Mouse (Mus musculus) urinary bladder, postnatal 14 days (tissue): ENCODE results near the gene Ubtd2.

Experiments used
- DNase-seq: peaks from one replicate; pipeline ENCODE4 v3.0.0; 2021; ENCODE audit warnings: low spot score

The Ubtd2 gene

DNA sequence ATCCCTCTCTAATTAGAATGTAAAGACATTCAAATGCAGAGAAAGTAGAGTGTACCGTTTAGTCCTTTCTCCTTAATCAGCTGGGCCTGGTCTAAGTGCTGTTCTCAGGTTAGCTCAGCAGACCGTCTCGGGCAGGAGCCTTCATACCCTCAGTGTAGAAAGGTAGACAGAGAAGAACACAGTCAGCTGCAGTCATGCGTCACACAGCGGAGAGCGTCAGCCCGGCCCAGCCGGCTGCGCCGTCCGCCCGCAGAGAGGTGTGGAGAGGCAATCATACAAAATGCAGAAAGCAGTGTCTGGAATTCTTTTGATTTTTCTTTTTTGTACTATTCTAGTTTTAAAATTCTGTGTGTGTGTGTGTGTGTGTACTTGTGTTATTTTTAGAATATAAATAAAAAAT, 90.4 kb downstream of the Ubtd2 start:
- DNase-seq = no peak

DNA sequence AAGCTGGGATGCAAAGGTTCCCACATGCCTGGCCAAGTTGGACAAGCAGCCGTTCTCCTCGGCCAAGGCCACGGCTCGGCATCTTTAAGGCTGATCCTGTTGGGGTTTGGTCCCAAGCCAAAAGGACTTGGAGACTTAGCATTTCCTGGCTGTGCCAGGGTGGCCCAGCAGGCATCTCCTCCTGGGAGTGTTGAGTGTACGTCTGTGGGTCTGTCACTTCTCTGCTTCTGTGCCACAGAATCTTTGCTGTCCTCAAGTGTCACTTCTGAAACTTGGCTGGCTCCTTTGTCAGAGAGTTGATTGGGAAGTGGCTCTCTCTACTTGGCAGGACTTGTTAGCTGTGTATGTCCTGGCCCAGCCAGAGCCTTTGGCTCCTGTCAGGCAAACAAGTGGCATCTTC, 91.3 kb downstream of the Ubtd2 start:
- DNase-seq = no peak

DNA sequence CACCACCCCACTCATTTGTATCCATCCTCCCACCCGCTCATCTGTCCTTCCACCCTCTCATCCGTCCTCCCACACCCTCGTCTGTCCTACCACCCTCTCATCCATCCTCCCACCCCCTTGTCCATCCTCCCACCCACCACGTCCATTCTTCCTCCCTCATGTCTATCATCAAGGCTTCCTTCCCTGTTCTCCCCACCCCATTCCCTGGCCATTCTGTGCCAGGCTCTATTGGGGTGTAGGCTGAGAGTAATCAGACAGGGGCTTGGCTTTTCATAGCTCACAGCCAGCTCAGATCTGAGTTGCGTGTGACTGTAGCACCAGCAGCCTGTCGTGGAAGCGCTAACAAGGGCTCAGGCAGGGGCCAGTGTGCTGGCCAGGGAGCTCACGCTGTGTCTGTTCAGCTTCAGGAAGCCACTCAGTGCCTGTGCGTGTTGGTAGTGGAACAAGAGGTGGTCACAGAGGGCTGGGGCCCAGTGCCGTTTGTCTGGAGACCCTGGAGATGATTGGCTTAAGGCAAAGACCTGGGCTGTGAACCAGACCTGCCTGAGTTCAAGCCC, 92.3 kb downstream of the Ubtd2 start:
- DNase-seq = no peak

DNA sequence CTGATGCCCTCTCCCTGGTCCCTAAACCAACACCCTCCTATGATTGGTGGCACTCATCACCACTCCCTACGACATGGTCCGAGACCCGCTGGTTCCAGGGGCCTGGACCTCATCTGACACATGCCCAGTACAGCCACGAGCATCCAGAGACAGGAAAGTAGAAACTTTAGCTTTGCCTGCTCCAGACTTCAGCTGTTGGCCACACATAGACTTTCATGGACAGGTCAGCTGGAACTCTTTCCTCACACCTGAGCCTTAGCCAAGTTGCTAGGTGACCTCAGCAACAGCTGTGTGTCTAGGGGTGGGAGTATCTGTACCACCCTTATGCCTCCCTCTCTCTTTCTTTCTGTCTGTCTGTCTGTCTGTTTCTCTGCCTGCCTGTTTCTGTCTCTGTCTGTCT, 93.1 kb downstream of the Ubtd2 start:
- DNase-seq = no peak

DNA sequence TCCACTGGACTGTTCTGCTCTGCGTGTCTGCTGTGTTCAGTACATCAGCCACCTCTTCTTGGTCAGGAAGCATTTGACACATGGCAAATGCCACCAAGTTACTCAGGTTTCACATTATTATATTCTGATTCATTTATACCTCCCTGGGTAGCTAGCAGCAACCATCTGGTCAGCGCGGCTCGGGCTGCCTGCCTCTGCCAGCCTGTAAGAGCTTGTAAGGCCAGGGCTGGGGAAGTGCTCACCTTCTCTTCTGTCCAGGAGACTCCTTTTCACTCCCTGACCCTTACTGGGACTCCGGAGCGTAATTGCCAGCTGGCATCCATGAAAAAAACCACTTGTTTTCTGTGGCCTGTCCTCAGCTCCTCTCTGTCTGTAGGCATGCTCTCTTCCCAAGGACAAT, 94.1 kb downstream of the Ubtd2 start:
- no peak for DNase-seq

DNA sequence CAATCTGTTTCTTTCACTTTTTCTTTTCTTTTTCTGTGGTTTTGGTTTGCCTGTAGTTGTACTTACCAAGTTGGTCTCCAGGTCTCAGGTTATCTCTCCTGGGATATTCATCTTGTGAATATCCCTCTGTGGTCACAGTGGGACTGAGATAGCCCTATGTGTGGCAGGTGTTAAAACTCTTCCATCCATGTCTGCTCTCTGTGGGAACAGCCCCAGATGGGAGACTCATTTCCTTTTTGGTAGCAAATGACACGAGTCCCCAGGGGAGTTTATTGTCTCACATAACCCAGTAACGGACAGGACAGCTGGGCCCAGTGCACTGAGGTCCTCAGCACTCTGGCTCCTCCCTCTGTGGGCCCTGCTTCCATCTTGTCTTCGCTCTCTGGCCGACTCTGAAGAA, 94.9 kb downstream of the Ubtd2 start:
- DNase-seq = no peak

DNA sequence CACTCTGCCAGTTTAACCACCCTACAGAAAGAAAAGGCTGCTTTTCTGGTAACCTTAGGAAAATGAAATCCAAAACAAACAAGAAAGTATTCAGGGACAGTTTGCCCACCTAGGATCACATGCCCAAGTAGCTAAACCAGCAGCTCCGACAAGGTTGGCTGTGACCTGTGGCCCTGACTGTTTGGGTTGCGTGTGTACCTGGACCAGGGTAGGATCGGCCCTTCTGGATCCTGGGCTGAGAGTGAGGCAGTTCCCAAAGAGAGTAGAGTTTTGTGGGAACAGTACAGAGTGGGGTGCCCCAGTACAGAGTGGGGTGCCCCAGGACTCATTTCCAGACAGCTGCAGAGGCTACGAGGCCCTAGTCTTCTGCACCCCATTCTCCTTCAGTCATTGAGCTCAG, 95.9 kb downstream of the Ubtd2 start:
- DNase-seq = no peak

DNA sequence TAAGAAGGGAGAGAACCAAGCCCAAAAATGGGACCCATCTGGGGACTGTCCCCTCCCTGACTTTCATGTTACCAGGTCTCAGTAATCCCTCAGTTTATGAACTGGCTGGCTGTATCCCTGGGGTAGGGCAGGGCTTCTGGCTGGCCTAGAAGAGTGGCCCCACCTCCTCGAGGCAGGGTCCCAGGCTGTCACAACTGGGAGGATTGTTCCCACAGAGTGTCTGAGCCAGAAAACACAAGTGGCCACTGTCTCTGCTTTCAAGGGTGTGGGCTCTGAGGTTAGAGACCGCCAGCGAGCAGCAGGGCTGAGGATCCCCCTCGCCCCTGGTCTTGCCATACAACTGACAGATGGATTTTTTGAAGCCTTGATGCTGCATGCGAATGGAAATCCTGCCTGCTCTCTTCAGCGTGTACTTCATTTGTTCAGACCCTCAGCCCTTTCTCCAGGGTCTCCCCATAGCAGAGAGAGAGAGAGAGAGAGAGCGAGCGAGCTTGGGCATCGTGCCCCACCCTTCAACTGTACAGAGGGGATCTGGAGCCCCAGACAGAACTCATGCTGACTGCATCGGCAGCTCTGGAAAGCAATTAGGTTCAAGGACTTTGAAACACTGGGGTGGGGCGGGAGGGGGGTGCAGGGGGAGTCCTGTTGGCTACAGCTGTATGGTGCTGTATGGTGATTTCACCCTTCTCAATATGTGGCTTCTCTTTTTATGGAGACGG, 96.6 kb downstream of the Ubtd2 start:
- no peak for DNase-seq

DNA sequence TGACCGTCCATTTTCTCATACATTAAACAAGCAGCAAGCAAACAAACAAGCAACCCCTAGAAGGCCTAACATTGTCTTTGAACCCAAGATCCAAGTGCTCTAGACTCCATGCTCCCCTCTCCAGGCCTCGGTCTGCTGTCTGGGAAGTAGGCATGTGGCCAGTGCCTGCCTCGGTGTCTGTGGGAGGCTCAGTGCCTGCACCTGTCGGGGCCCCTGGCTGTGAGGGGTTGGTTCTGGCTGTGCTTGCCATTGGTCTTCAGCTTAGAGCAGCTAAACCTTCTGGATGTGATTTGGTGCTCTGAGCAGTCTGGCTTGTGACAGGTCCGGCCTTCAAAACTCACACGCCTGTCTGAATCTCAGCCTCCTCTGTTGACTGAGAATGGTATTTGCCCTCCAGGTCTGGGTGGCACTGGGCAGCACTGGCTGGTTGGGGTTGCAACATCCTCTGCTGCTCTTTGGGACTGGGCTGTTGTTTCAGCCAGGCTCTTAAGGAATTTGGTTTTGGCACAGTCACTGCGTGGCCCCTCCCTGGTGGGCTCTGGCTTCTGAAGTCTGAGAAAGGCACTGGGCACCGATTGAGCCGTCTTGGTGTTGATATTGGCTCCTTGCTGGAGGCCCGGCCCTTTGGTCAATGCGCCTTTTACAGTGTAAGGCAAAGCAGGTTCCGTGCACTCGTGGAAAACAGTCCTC, 97.4 kb downstream of the Ubtd2 start:
- DNase-seq = no peak

DNA sequence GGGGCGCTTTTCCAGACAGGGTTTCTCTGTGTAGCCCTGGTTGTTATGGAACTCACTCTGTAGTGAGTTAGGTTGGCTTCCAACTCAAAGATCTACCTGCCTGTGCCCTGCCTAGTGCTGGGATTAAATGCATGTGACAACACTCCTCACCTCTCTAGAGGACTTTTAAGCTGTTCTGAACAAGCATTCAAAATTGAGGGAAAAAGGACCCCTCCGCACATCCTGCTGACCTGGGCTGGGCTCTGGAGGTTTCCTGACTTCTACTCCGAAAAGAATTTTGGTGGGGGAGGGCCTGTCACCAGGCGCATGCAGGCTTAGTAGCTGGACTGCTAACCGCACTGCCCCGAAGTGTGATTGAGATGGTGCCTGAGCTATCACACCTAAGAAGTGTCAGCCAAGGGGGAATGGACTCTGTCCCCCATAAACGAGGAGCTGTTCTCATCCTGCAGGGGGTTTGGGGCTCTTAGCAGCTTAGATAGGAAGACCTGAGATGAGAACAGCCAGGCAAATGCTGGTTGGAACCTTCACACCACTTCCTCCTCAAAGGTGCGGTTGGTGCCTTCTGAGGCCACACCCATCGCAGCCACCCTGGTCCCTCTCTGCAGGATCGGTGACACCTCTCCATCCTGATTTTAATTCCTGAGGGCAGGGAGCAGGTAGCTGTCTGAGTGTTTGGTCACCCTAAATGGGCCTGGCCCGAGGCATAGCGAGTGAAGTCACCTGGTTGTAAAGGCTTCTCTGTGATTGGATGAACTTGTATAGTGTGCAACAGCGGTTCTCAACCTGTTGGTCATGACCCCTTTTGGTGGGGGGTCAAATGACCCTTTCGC, 98.4 kb downstream of the Ubtd2 start:
- DNase-seq = no peak

DNA sequence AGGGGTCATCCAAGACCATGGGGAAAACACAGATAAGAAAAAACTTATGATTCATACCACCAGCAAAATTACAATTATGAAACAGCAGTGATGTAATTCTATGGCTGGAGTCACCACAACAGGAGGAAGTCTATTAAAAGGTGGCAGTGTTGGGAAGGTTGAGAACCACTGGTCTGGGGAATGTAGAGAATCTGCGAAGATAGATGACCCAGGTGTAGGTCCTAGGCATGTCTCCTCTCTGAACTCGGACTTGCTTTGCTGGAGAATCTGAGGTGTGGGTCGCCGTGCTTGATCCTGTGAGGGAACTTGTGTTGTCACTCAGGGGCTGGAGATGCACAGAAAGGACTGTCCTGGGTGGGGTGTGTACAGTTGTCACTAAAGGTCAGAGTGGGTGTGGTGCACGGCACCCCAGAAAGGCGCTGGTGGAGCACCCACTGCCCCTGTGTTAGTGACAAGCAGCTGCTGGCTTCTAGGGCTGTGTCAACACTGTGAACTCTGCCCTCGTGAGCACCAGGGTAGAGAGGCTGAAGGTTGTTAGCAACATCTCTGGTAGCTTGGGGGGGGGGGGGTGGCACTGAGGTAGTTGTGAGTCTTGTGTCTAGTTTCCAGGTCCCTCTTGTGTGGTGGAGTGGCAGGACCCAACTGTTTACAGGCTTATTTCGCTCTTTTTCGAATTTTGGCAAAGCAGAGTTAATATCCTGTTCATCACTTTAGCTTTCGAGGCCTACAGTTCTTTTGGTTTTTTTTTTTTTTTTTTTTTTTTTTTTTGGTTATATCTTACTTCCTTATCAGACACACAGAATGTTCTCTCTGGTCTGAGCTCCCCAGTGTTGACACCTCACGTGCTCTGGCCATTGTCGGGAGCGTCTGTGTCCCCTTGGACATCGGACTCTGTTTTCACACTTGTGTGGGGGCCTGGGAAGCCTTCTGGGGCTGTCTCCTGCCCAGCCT, 99.2 kb downstream of the Ubtd2 start:
- no peak for DNase-seq

DNA sequence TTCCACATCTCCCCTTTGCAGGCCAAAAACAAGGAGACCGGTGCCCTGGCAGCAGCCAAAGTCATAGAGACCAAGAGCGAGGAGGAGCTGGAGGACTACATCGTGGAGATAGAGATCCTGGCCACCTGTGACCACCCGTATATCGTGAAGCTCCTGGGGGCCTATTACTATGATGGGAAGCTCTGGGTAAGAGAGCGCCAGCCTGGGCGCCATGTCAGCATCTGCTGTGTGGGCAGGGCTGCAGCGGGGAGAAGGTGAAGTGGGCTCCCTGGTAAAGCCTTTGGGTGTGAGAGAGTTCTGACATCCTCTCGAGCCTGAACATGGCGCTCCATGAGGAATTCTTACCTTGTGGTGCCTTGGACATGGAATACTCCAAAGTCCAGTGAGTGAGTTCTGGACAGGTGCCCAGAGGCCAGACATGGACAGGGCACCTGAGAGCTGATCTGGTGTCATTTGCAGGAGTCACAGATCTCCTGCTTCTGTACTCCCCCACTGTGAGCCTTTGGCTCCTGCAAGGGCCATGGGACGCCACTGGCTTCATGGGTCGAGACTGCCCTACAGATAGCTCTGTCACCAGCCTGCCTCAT, 100.0 kb downstream of the Ubtd2 start:
- DNase-seq = no peak

DNA sequence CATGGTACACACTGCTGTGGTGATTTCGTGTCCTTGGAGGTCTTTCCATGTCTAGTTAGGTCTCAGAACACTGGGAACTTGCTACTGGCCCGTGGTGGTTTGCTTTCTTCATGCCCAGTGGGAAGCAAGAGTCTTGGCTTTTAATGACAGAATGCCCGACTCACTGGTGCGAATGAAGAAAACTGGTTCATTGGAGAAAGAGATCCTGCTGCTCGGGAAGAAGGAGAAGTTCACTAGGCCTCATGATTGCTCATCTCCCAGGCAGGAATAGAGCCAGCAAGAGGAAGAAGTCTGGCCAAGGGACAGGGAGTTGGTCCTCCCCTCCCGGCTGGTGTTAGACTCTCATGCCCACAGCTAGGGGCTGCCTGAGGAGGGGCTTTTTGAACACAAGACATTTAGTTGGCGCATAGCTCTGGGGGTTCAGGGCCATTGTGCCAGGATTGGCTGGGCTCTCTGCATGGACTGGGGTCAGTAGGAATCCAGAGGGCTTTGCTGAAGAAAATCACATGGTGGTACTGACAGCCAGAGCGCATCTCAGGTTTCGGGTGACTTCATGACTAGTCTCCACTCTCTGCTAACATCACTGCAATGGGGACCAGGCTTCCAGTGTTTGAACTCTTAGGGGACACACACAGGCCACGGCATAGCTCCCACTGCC, 101.3 kb downstream of the Ubtd2 start:
- no peak for DNase-seq

DNA sequence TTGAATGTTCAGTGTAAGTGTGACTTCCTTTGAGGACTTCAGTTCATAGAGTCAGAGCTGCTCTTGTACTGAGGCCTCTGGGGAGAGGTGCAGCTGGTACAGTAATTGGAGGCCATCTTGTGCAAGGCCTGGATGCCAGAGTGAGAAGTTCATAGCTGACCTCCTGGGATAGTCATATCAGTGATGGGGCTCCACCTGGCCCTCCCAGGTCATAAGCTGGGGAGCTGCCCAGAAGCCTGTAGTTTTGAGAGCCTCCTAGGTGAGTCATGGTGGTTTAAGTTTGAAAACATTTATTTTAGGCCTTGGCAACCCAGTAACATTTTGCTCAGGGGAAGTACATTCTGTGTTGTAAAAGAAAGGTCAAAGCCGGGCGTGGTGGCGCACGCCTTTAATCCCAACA, 102.9 kb downstream of the Ubtd2 start:
- DNase-seq = no peak

DNA sequence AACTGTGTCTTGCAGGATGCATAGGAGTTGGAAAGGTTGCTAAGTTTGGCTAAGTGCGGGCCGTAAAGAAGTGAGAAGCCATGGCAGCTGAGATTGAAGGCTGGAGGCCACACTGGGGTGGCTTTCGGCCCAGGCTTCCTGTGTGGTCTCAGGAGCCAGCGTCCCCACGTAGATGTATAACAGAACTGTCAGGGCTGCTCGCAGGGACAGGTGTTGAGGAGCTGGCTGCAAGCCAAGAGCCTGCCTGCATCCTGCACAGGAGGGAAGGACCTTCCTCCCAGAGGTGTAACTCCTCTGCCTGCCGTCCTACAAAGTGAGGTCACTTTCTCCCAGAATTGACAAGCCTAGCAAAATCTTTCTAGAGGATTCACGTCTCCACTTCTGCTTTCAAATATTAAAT, 103.5 kb downstream of the Ubtd2 start:
- DNase-seq = no peak

DNA sequence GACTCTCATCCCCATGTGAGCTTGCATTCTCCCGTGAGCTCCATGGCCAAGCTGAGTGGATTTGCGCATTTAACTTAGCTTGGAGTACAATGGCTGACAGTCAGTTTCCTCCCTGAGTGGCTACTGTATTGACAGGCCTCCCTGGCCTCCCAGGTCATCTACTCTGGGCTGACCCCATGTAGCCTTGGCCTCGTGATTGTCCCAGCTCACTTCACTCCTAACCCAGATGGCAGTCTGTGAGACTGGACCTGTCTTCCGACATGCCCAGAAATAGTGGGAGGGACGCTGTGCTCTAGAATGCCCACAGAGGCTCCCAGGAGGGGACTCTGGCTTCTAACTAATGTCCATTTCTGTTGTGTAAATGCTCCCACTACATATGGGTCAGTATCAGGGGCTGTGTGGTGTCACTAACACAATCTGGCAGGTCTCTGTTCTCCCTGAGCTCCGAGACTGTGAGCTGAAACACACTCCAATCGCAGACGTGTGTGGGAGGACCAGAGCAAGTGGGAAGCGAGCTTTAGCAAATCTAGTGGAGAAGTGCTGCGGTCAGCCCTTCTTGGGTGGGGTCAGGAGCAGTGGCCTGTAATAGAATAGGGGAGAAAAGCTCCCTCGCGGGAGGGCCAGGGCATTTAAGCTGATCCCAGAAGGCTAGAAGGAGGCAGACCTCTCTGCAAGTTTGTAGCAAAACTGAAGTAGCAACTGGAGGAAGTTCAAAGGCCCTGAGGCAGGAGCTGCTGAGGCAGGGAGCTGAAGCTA, 105.0 kb downstream of the Ubtd2 start:
- no peak for DNase-seq

DNA sequence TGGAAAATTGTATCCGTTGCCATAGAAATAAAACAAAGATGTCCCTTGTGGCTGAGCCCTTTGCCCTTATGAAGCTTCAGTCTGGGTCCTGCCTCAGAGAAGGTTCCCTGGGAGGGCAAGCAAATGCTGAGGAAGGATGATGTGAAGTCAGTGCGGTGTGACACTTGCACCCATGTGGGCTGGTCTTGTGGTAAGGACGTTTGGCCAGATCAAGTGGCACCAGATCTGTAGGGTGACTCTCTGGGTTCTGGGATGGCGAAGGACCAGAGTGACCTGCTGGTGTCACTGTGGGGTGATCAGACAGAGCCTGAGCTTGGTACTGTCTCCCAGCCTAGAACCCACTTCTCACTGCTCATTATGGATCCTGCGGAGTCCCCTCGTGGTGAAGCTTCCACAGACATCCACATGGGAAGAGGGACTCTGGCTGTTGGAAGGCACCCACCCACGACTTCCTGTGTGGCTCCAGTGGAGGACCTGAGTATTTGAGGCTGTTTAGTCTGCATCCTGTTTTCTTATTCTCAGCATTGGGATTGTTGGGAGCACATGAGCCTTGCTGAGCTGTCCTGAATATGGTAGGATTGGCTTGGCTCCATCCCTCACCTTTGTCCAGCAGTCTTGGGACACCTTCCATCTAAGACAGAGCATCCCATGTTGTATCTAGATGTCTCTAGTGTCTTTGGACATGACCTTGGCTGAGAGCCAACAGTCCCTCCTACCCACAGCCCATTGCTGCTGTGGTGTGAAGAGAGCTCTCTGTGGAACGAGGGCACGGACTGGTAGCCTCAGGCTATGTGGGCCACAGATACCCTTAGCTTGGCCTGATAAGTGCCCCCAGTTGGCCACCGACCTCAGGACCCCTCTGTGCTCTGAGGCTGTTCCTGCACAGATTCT, 106.5 kb downstream of the Ubtd2 start:
- DNase-seq = no peak

DNA sequence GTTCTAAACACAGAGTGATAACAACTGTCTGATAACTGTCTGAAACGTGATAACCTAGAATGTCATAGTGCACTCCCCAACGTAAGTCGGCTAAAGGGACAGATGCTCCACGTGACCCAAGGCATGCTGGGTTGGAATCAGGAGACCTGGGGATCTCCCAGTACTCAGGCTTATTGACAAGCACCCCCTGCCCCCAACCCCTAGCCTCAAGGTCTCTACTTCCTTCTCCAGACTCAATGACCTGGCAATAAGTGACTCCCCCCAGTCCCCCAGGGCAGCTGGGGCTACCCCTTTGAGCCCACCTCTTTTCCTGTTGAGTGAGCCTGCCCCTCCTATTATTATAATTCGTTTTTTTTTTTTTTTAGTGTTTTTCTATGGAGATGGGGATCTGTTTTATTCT, 107.5 kb downstream of the Ubtd2 start:
- no peak for DNase-seq

DNA sequence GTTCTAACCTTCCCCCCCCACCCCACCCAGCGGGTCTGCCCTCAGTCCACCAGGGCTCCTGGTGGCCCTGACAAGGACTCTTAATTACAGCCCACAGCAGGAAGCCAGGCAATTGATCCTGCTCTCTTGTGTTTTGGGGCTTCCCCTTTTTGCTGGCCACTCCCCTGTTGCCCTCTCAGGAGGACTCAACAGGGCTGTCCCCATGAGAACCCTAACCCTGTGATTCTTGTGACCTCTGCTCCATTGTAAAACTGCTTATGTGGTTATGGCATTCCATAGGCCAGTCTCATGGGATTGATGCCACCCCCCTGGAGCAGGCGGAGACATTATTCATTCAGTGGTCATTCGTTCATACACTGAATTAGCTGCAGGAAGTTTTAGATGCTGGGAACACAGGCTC, 108.5 kb downstream of the Ubtd2 start:
- DNase-seq = no peak
